Mouse (Mus musculus) Patski (cell line): Measurements from ENCODE around the gene Zfp810. TPM values are rescaled to one million over a fixed set of nuclear protein-coding genes. Genes with fewer than 3 reads are reported as not detected.
"Not testable (repeated sequence)": the region's sequence is repeated elsewhere in the genome, so short reads cannot be mapped to it uniquely, and the experiment has no call there.

ENCODE experiments used
- ATAC-seq: fragments of 100-300 bp; one replicate; pipeline ENCODE4 v1.8.0; 2021
- CTCF ChIA-PET: fragments of 350-600 bp; sonication (Branson Sonifier 250); formaldehyde crosslinking; loops from one replicate; lab custom pipeline; 2022; ENCODE audit warnings: inconsistent platforms; lab: Charles Lee
- POLR2A ChIA-PET: fragments of 350-600 bp; sonication (Branson Sonifier 250); formaldehyde crosslinking; loops from one replicate; lab custom pipeline; 2022; ENCODE audit warnings: antibody characterized with exemption, inconsistent platforms; lab: Charles Lee
- DNase-seq: peaks from one replicate; pipeline ENCODE4 v3.0.0-alpha.2; 2011; ENCODE audit warnings: low read depth, low spot score
- H3K27me3 ChIP-seq: fragments of 371-371 bp; one replicate; pipeline ENCODE4 v1.5.1; 2021
- CTCF ChIP-seq: fragments of 100-300 bp; IDR thresholded peaks from one replicate; pipeline ENCODE4 v1.5.1; 2021
- in situ Hi-C: fragments of 300-500 bp; cut with MboI; formaldehyde crosslinking; loops from 3 replicates; pipeline ENCODE4 v1.11.1; 2018; ENCODE audit warnings: low pct_unique_long_range_greater_than_20kb, mixed read lengths
- polyA plus RNA-seq: library from polyadenylated mRNA; unstranded; gene quantifications from one replicate; pipeline ENCODE4 v1.2.3, GENCODE M21; 2021

Zfp810 gene
- polyA plus RNA-seq, 1 experiment from 2014 or later: 12.5 TPM

GRCm38 (mm10) chr9:22319109-22319508, 11.7 kb upstream of the Zfp810 start:
- TF ChIP-seq CTCF: no peak
- ChIA-PET POLR2A (interaction anchor here (0.5 to 0.9 kb wide), 2 partner anchors 10 to 69 kb away, joined by 3 read pairs; no protein-coding TSS in a partner anchor), CTCF (no interaction called here)
- in situ Hi-C loops: no loop called here
- no peaks in the 10 kb centered on the region for H3K27me3 ChIP-seq
- ATAC-seq: no peak
- DNase-seq: no peak

DNA sequence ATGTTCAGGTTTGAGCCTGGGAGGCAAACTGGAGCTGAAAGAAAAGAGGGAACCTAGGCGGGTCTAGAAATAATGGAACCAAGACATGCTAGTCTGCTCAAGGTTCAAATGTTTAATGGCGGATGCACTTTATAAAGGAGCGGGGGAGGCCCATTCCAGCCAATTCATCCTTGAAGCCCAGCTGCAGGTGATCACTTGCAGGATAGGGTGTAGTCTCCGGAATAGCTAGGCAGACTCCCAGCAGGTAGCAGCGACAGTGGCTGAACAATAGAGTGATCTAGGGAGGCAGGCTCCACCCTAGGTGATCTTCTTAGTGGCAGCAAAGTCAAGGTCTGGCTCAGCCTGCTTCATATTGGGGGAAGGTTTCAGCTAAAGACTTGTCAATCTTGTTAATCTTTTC, 8.6 kb upstream of the Zfp810 start:
- POLR2A ChIA-PET, in situ Hi-C loops, H3K27me3 ChIP-seq, ATAC-seq, DNase-seq: not testable (repeated sequence)
- CTCF ChIA-PET: interaction anchor here (1.0 to 1.2 kb wide), 2 partner anchors 58 to 75 kb away, joined by 3 read pairs; no protein-coding TSS in a partner anchor

DNA sequence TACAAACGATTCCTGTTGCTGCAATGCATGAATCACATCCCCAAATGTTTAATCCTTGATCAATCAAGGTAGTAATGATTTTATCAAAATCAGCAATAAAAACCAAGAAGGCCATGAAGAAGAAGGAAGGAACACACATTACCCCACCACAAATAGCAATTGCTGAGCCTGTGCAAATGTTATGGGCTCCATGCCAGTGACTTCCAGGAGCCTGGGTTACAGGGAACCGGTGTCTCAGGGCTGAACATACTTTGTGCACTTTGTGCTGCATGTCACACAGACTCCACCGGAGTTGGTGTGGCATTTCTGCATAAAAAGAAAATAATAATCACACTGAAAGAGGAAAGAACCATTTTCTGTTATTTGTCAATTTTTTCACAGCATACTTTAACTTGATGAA, 6.6 kb upstream of the Zfp810 start:
- ChIA-PET POLR2A (no interaction called here), CTCF (no interaction called here)
- DNase-seq: no peak
- no peak for ATAC-seq
- no peak for TF ChIP-seq CTCF
- in situ Hi-C loops: no loop called here
- no peaks in the 10 kb centered on the region for H3K27me3 ChIP-seq

- DNase-seq: no peak
- in situ Hi-C loops: no loop called here
- POLR2A ChIA-PET: no interaction called here
- TF ChIP-seq CTCF: no peak
- no peaks in the 10 kb centered on the region for H3K27me3 ChIP-seq
- ATAC-seq: no peak
- CTCF ChIA-PET: no interaction called here
These were observed 5.8 kb upstream of the Zfp810 start for GRCm38 (mm10) chr9:22313218-22313617.

DNA sequence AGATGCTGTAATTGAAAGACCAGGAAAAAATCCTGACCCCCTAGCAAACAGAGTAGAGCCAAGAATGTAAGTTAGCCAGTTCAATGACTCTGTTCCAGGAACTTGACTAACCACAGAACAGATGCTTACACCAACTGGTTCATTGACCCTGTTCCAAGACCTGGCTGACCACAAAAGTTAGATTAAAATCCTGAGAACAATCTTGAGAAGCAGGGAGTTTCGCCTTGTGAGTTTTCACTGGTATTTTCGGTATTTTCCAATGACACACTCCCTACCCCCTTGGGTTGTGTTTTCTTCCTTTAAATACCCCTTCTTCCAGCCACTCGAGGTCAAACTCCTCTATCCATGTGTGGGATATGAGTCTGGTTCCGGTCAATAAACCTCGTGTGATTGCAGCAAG, 2.2 kb upstream of the Zfp810 start:
- TF ChIP-seq CTCF: no peak
- DNase-seq: peak; percentile 34
- in situ Hi-C loops: no loop called here
- no peak for ATAC-seq
- ChIA-PET CTCF (no interaction called here), POLR2A (no interaction called here)
- H3K27me3 ChIP-seq: no peaks in the 10 kb centered on the region

DNA sequence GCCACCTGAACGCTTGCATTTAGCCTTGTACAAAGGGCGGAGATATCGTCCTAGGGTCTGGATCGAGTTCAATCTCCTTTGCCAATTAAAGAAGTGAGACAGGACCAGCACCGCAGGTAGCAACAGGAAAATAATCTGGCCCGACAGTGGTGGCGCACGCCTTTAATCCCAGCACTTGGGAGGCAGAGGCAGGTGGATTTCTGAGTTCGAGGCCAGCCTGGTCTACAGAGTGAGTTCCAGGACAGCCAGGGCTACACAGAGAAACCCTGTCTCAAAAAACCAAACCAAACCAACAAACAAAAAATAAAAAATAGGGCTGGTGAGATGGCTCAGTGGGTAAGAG, 443 bp upstream of the Zfp810 start:
- CTCF ChIA-PET, ATAC-seq, in situ Hi-C loops, POLR2A ChIA-PET, H3K27me3 ChIP-seq, DNase-seq: not testable (repeated sequence)

DNA sequence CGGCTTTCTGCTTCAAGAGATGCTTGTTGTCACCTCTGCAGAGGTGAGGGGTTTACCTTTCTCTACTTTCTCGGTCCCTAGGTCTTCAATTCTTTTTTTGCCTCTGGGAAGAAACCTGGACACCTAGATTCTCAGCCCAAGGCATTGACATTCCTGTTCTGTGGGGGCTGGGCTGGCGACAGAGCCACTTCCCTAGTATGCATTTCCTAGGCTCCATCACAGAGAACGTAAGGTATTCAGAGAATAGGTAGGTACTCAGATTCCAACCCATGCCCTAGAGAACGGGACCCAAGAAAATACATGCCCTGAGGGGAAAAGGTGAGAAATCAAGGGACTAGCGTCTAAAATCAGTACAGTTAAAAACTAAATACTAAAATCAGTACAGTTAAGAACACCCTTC, 722 bp downstream of the Zfp810 start:
- H3K27me3 ChIP-seq: no peaks in the 10 kb centered on the region
- ChIA-PET POLR2A (interaction anchor here (1.1 kb wide), 1 partner anchor 83 kb away, joined by 5 read pairs; no protein-coding TSS in a partner anchor), CTCF (no interaction called here)
- no peak for TF ChIP-seq CTCF
- DNase-seq: no peak
- in situ Hi-C loops: no loop called here
- ATAC-seq: no peak

DNA sequence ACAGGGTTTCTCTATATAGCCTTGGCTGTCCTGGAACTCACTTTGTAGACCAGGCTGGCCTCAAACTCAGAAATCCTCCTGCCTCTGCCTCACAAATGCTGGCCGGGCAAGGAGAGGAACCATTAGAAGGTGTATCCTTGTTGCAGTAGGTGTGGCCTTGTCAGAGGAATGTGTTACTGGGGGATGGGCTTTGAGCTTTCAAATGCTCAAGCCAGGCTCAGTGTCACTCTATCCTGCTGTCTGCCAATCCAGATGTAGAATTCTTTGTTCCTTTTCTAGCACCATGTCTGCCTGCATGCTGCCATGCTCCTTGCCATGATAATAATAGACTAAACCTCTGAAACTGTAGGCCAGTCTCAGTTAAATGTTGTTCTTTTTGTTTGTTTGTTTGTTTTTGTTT, 5.2 kb downstream of the Zfp810 start:
- TF ChIP-seq CTCF: no peak
- in situ Hi-C loops: no loop called here
- H3K27me3 ChIP-seq: no peaks in the 10 kb centered on the region
- DNase-seq: no peak
- no peak for ATAC-seq
- POLR2A ChIA-PET: no interaction called here
- CTCF ChIA-PET: no interaction called here

DNA sequence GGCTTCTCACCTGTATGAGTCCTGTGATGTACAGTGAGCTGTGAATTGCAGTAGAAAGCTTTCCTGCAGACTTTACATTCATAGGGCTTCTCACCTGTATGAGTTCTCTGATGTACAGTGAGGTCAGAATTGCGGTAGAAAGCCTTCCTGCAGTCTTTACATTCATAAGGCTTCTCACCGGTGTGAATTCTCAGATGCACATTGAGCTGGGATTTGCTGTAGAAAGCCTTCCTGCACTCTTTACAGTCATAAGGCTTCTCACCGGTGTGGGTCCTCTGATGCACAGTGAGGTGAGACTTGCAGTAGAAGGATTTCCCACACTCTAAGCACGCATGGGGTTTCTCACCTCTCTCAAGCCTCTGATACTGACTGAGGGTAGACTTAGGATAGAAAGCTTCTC, 28.7 kb downstream of the Zfp810 start:
- in situ Hi-C loops: no loop called here
- POLR2A ChIA-PET: interaction anchor here (0.6 to 1.2 kb wide), 2 partner anchors 8 to 179 kb away, joined by 3 to 4 read pairs; no protein-coding TSS in a partner anchor
- no peak for TF ChIP-seq CTCF
- DNase-seq: no peak
- no peak for ATAC-seq
- CTCF ChIA-PET: interaction anchor here (1.6 kb wide), 1 partner anchor 53 kb away, joined by 3 read pairs; the partner anchor contains the start of gene Zfp809
- no peaks in the 10 kb centered on the region for H3K27me3 ChIP-seq

DNA sequence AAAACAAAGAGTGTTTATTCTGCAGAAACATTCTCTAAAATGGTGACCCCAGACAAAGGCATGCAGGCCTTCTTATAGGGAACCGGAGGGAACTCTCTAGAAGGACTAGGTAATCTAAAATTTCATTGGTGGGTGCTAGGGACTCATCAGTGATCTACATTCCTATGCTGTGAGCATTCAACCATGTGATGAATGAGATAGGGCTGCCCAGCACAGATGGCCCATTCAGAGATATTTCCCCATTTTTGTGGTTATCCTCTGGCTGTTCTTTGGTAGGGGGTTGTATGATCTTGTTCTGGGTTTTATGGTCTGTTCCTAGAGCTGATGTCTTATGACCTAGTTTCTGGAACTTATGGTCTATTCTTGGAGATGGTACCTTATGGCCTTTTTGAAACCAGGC, 38.6 kb downstream of the Zfp810 start:
- no peak for TF ChIP-seq CTCF
- ATAC-seq (no peak), DNase-seq (no peak)
- H3K27me3 ChIP-seq: no peaks in the 10 kb centered on the region
- in situ Hi-C loops: no loop called here
- CTCF ChIA-PET: no interaction called here
- POLR2A ChIA-PET: no interaction called here

GRCm38 (mm10) chr9:22262611-22263010, 44.8 kb downstream of the Zfp810 start:
- POLR2A ChIA-PET: no interaction called here
- no peak for TF ChIP-seq CTCF
- no peak for ATAC-seq
- CTCF ChIA-PET: no interaction called here
- H3K27me3 ChIP-seq: no peaks in the 10 kb centered on the region
- no peak for DNase-seq
- in situ Hi-C loops: no loop called here

- in situ Hi-C loops: no loop called here
- no peak for DNase-seq
- ATAC-seq: no peak
- TF ChIP-seq CTCF: no peak
- H3K27me3 ChIP-seq: no peaks in the 10 kb centered on the region
- CTCF ChIA-PET: no interaction called here
- POLR2A ChIA-PET: no interaction called here
These were observed 45.9 kb downstream of the Zfp810 start for GRCm38 (mm10) chr9:22261594-22261993.
